Mouse (Mus musculus) monocyte, adult 5-6 weeks (primary cell): Measurements from ENCODE around the gene Fthl17d. TPM values are rescaled to one million over a fixed set of nuclear protein-coding genes. Genes with fewer than 3 reads are reported as not detected.
"Not testable (repeated sequence)": the region's sequence is repeated elsewhere in the genome, so short reads cannot be mapped to it uniquely, and the experiment has no call there.

ENCODE experiments used
- ATAC-seq: fragments of 153-309, 156-312 bp; replicated peaks from 2 replicates; pipeline ENCODE4 v1.8.0; 2017; ENCODE audit warnings: mild to moderate bottlenecking; ENCODE audit not compliant: low TSS enrichment, insufficient number of reproducible peaks, severe bottlenecking, poor library complexity, low FRiP score
- total RNA-seq: library from RNA; stranded (forward); fragments of 200-1000, 200-491, 200-594 nt; gene quantifications from 3 replicates; pipeline ENCODE4 v1.2.3, GENCODE M21; 2017

Fthl17d gene
- not detected in 3 replicates for total RNA-seq

DNA sequence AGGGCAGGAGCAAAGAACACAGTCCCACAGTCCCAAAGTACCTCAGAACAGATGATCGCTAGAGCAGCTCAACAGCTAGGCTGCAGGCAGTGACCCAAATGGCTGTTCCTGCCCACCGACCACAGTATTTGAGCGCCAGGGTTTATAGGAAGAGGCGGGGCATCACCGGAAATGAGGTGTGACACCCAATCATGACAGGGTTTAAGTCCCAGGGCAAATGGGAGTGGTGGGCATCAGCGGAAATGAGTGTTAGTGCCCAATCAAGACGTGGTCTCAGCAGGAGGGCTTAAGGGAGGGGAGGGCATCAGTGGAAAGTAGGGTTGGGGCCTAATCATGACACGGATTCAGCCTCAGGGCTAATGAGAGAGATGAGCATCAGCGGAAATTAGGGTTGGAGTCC lies at the start of gene Fthl17d:
Gene Fthl17d (minus strand): TSS at position 101 of the 400 bp plus-strand sequence.
- ATAC-seq = not testable (repeated sequence)

GRCm38 (mm10) chrX:9033193-9033592 lies 46.6 kb upstream of the Fthl17d start, which contains the start of gene Fthl17e:
Fthl17e (plus strand) TSS chrX:9033493.
- not testable (repeated sequence) for ATAC-seq

DNA sequence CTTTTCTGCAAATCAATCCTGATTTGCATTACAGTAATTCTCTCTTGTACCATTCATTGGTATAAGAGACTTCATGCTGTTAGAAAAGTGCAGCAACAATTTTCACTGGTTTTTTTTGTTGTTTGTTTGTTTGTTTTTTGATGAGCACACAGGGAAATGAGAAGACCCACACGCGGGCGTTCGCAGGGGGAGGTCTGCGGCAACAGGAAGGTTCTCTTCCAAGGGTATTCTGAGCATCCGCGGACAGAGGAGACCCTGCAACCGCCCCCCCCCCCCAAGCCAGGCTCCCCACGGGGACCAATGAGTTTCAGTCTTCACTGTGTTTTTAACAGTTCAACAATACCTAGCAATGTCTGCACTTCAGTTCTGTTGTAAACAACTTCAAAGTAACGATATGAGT lies 32.9 kb upstream of the Fthl17d start:
- no peak for ATAC-seq

DNA sequence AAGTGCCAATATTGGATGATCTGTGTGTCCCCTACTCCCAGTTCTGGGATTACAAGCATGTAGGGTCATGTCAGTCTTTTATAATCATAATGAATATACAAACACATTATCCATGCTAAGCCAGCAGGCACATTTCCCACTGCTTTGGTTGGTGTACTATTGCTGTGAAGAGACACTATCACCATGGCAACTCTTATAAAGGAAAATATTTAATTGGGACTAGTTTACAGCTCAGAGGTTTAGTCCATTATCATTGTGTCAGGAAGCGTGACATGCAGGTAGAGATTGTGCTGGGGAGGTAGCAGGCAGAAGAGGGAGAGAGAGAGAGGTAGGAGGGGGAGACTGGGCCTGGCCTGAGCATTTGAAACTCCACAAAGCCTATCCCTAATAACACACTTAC lies 29.5 kb upstream of the Fthl17d start:
- ATAC-seq = no peak

DNA sequence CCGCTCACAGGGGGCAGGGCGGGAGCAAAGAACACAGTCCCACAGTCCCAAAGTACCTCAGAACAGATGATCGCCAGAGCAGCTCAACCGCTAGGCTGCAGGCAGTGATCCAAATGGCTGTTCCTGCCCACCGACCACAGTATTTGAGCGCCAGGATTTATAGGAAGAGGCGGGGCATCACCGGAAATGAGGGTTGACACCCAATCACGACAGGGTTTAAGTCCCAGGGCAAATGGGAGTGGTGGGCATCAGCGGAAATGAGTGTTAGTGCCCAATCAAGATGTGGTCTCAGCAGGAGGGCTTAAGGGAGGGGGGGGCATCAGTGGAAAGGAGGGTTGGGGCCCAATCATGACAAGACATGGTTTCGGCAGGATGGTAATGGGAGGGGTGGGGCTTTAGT lies 10.1 kb downstream of the Fthl17d start, which contains the start of gene Fthl17c:
Gene Fthl17c (minus strand): TSS at position 101 of the 400 bp plus-strand sequence.
- ATAC-seq = not testable (repeated sequence)

DNA sequence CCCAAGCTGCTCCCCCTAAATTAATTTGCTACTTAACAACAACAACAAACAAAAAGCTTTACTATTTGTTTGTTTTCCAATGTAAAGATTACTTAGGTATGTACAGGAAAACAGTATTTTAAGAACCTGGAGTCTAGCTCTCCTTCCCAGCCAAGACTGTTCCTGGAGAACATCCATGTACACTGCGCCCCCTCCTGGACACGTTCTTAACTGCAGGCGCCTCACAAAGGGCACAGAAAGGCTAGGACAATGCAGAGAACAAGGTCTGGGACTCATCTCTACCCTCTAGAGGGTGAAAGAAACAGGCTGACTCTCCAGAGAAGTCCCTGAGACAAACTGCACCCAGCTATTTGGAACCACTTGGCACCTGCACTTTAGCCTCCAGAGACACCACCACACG lies 21.9 kb downstream of the Fthl17d start:
- not testable (repeated sequence) for ATAC-seq

DNA sequence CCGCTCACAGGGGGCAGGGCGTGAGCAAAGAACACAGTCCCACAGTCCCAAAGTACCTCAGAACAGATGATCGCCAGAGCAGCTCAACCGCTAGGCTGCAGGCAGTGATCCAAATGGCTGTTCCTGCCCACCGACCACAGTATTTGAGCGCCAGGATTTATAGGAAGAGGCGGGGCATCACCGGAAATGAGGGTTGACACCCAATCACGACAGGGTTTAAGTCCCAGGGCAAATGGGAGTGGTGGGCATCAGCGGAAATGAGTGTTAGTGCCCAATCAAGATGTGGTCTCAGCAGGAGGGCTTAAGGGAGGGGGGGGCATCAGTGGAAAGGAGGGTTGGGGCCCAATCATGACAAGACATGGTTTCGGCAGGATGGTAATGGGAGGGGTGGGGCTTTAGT lies 23.7 kb downstream of the Fthl17d start, which contains the start of gene Fthl17b:
Gene Fthl17b (minus strand): TSS at position 101 of the 400 bp plus-strand sequence.
- not testable (repeated sequence) for ATAC-seq

GRCm38 (mm10) chrX:8948130-8948805 lies 38.3 kb downstream of the Fthl17d start:
- ATAC-seq = not testable (repeated sequence)

- ATAC-seq = no peak
These were observed 42.5 kb downstream of the Fthl17d start for GRCm38 (mm10) chrX:8944041-8944440.

Other genes with a start within 250 kb of the Fthl17d start
- not detected in 3 replicates for gene Ssx9, start 238.3 kb downstream of the Fthl17d start, total RNA-seq
- not detected in 3 replicates for gene Ssxb5, start 183.1 kb downstream of the Fthl17d start, total RNA-seq
- not detected in 3 replicates for gene Gm6592, start 142.8 kb downstream of the Fthl17d start, total RNA-seq
- not detected in 3 replicates for gene Gm5751, start 112.5 kb downstream of the Fthl17d start, total RNA-seq
- gene B630019K06Rik, start 94.4 kb downstream of the Fthl17d start, total RNA-seq = 0.48 to 1.2 TPM (median 0.49 TPM) in 3 replicates
- not detected in 3 replicates for gene Fthl17b, start 23.8 kb downstream of the Fthl17d start, total RNA-seq
- not detected in 3 replicates for gene Fthl17c, start 10.2 kb downstream of the Fthl17d start, total RNA-seq
- gene Fthl17e, start 46.7 kb upstream of the Fthl17d start, total RNA-seq = not detected in 3 replicates
- gene Fthl17f, start 76.3 kb upstream of the Fthl17d start, total RNA-seq = not detected in 3 replicates
- gene 4930402K13Rik, start 117.8 kb upstream of the Fthl17d start, total RNA-seq = not detected in 3 replicates
- 0.97 to 1.3 TPM in 2 of 3 replicates, not detected in the other for gene Lancl3, start 213.1 kb upstream of the Fthl17d start, total RNA-seq